Mouse (Mus musculus): ENCODE measurements at regions not wholly inside any gene's neighbourhood (a gene's known extent, or its start where the extent isn't known, plus 50 kb on each side); places are given as distances from the start of the nearest gene placed in this dataset.

- TF ChIP-seq POLR2A (IDR thresholded peaks at IDR 0.05; ENCODE audit: control insufficient read depth, extremely low read depth, insufficient read depth, low read length, poor library complexity) = no peak
- TF ChIP-seq CTCF (IDR thresholded peaks at IDR 0.05; ENCODE audit: borderline replicate concordance, control insufficient read depth, extremely low read depth, insufficient read depth, low read length, poor library complexity) = no peak
These were observed 115.3 kb downstream of the Zbtb18 start for GRCm38 (mm10) chr1:177557432-177557831.
